Mouse (Mus musculus) testis, adult 2 months (tissue): ENCODE measurements around the gene Gm28551.

Experiments used
- CTCF ChIP-seq: fragments of 200-500 bp; IDR thresholded peaks from 2 replicates; pipeline ENCODE4 v1.5.1; 2012; ENCODE audit warnings: low read depth, mild to moderate bottlenecking, inconsistent platforms, low read length, moderate library complexity; ENCODE audit not compliant: control insufficient read depth, insufficient read depth, insufficient replicate concordance
- POLR2A ChIP-seq: fragments of 200-500 bp; IDR thresholded peaks from 2 replicates; pipeline ENCODE4 v1.6.1; 2012; ENCODE audit warnings: low read depth, mild to moderate bottlenecking, inconsistent platforms, low read length, moderate library complexity; ENCODE audit not compliant: control insufficient read depth

DNA sequence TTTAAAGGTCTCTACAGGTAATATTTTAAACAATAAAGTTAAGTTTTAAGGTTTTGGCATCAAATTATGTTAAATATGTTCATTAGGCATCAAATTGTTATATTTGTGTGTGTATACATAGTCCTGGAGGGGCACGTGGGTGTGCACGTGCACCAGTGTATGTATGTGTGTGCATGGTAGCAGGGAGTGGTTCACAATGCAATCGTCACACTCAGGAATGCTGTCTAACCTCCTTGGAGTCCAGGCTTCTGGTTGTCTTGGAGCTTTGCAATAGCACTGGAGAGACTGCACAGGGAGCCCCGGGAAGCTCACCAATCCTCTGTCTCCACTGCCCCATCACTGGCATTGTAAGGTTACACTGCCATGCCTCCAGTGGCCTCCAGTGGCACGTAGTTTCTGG lies 29.2 kb downstream of the Gm28551 start:
- no peak for TF ChIP-seq POLR2A
- no peak for TF ChIP-seq CTCF
